Mouse (Mus musculus) limb, embryonic 14.5 days (tissue): Measurements from ENCODE around the gene Whamm. TPM values are rescaled to one million over a fixed set of nuclear protein-coding genes. Genes with fewer than 3 reads are reported as not detected.

Experiments
- ATAC-seq: fragments of 200-750 bp; cut with Nextera tagmentation; 2 replicates; pipeline ENCODE4 v1.8.0; 2017; ENCODE audit warnings: low read depth, moderate number of reproducible peaks, moderate TSS enrichment; ENCODE audit not compliant: low FRiP score
- DNase-seq: peaks from one replicate; pipeline ENCODE4 v3.0.0-alpha.2; 2015; ENCODE audit warnings: low spot score
- H3K27ac ChIP-seq: fragments of 300-500 bp; sonication (generic); replicated peaks from 2 replicates; pipeline ENCODE4 v1.5.1; 2014; ENCODE audit warnings: low read depth, mild to moderate bottlenecking, low read length, moderate library complexity, mixed read lengths
- H3K27me3 ChIP-seq: fragments of 300-500 bp; sonication (generic); 2 replicates; pipeline ENCODE4 v1.6.1; 2014; ENCODE audit warnings: low read length, mixed read lengths; ENCODE audit not compliant: control insufficient read depth, insufficient read depth
- H3K36me3 ChIP-seq: fragments of 300-500 bp; sonication (generic); 2 replicates; pipeline ENCODE4 v1.6.1; 2014; ENCODE audit warnings: mild to moderate bottlenecking, low read length, moderate library complexity, mixed read lengths; ENCODE audit not compliant: control insufficient read depth, insufficient read depth
- H3K4me1 ChIP-seq: fragments of 300-500 bp; sonication (generic); 2 replicates; pipeline ENCODE4 v1.6.1; 2014; ENCODE audit warnings: antibody characterized with exemption, low read length, mixed read lengths; ENCODE audit not compliant: control insufficient read depth, insufficient read depth
- H3K4me2 ChIP-seq: fragments of 300-500 bp; sonication (generic); replicated peaks from 2 replicates; pipeline ENCODE4 v1.6.1; 2014; ENCODE audit warnings: low read depth, mild to moderate bottlenecking, low read length, moderate library complexity; ENCODE audit not compliant: severe bottlenecking
- H3K4me3 ChIP-seq: fragments of 300-500 bp; sonication (generic); replicated peaks from 2 replicates; pipeline ENCODE4 v1.5.1; 2014; ENCODE audit warnings: low read length
- H3K9ac ChIP-seq: fragments of 300-500 bp; sonication (generic); 2 replicates; pipeline ENCODE4 v1.6.1; 2014; ENCODE audit warnings: mild to moderate bottlenecking, low read depth, low read length, moderate library complexity; ENCODE audit not compliant: severe bottlenecking
- H3K9me3 ChIP-seq: fragments of 300-500 bp; sonication (generic); 2 replicates; pipeline ENCODE4 v1.6.1; 2016; ENCODE audit warnings: low read length; ENCODE audit not compliant: control insufficient read depth
- POLR2A ChIP-seq: fragments of 200-500 bp; IDR thresholded peaks from 2 replicates; pipeline ENCODE4 v1.8.0; 2012; ENCODE audit warnings: inconsistent platforms, mild to moderate bottlenecking, moderate library complexity, borderline replicate concordance; ENCODE audit not compliant: insufficient read depth, insufficient read length; ENCODE audit errors: extremely low read depth
- WGBS: fragments of 180-500 bp; shearing (Covaris S2); extraction: QIAGEN DNeasy Blood & Tissue Kit; methylation state at CpG from one replicate; pipeline ENCODE4 v1.1.7; 2014; 5-methylcytosine and 5-hydroxymethylcytosine counted together
- polyA plus RNA-seq, 2 experiments: library from polyadenylated mRNA; depleted of rRNA in 1 of 2; stranded (reverse) in 1 of 2; unstranded in 1 of 2; fragments of >200 nt; fragmentation: Nextera tagmentation in 1 of 2; extraction: Ambion mirVana in 1 of 2; gene quantifications; 2 replicates each; pipeline versions ENCODE4 v1.2.1 to v1.2.3; 2012 to 2014

Gene Whamm
- polyA plus RNA-seq, 2 experiments = 5.4 to 10.4 TPM

- DNase-seq (no peak), ATAC-seq (no peak)
- H3K4me1 ChIP-seq = no peaks in the 10 kb centered on the region
- H3K4me3 ChIP-seq = no peak overlapping the region
- H3K9me3 ChIP-seq = no peaks in the 10 kb centered on the region
- H3K36me3 ChIP-seq = peaks cover 51% of the 10 kb centered on the region
- no peaks in the 10 kb centered on the region for H3K27me3 ChIP-seq
- TF ChIP-seq POLR2A = no peak
- 91% methylated on average over 6 of the region's 6 CpGs for WGBS
- no peak overlapping the region for H3K9ac ChIP-seq
- H3K27ac ChIP-seq = no peak overlapping the region
- no peak overlapping the region for H3K4me2 ChIP-seq
These were observed 25.0 kb downstream of the Whamm start for GRCm38 (mm10) chr7:81596086-81596485.

DNA sequence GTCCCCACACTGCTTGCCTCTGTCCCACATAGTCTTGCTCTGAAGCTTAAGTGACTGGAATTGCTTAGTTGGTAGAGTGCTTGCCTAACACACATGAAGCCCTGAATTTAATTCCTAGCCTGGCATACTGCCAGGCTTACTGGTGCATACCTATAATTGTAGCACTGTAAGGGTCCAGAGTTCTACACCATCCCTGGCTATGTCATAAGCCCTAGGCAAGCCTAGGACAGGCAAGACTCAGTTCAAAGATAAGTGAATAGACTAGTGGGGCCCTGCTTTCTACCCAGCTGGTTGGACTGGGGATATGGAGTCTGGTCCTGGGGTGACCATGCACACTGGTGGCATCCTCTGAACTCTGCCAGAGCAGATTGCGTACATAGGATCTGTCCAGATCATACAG is 26.6 kb downstream of the Whamm start:
- WGBS = 100% methylated on average over 1 of the region's 1 CpGs
- no peaks in the 10 kb centered on the region for H3K9me3 ChIP-seq

GRCm38 (mm10) chr7:81599379-81600280 is 28.6 kb downstream of the Whamm start:
- H3K36me3 ChIP-seq = peaks cover 22% of the 10 kb centered on the region
- H3K27me3 ChIP-seq = no peaks in the 10 kb centered on the region
- no peak for ATAC-seq
- no peaks in the 10 kb centered on the region for H3K9me3 ChIP-seq
- DNase-seq = no peak
- no peaks in the 10 kb centered on the region for H3K4me1 ChIP-seq
- WGBS = 63% methylated on average over 8 of the region's 8 CpGs
- H3K4me2 ChIP-seq = no peak overlapping the region
- no peak overlapping the region for H3K4me3 ChIP-seq
- H3K27ac ChIP-seq = no peak overlapping the region
- TF ChIP-seq POLR2A = no peak
- no peak overlapping the region for H3K9ac ChIP-seq

More for the DNA sequence above, 26.6 kb downstream of the Whamm start:
- DNase-seq (no peak), ATAC-seq (no peak)
- H3K9ac ChIP-seq = no peak overlapping the region
- no peak overlapping the region for H3K4me2 ChIP-seq
- H3K4me3 ChIP-seq = no peak overlapping the region
- no peak overlapping the region for H3K27ac ChIP-seq
- no peaks in the 10 kb centered on the region for H3K4me1 ChIP-seq
- TF ChIP-seq POLR2A = no peak
- peaks cover 36% of the 10 kb centered on the region for H3K36me3 ChIP-seq
- no peaks in the 10 kb centered on the region for H3K27me3 ChIP-seq

GRCm38 (mm10) chr7:81604991-81605390 is 33.9 kb downstream of the Whamm start:
- Histone ChIP-seq H3K9me3 (no peaks in the 10 kb centered on the region), H3K4me1 (no peaks in the 10 kb centered on the region), H3K27ac (no peak overlapping the region), H3K36me3 (no peaks in the 10 kb centered on the region), H3K27me3 (no peaks in the 10 kb centered on the region), H3K4me3 (no peak overlapping the region), H3K9ac (no peak overlapping the region), H3K4me2 (no peak overlapping the region)
- ATAC-seq (no peak), DNase-seq (no peak)
- TF ChIP-seq POLR2A = no peak
- WGBS = 76% methylated on average over 5 of the region's 5 CpGs

GRCm38 (mm10) chr7:81605489-81605888 is 34.4 kb downstream of the Whamm start:
- Histone ChIP-seq H3K4me2 (no peak overlapping the region), H3K9me3 (no peaks in the 10 kb centered on the region), H3K4me3 (no peak overlapping the region), H3K27me3 (no peaks in the 10 kb centered on the region), H3K27ac (no peak overlapping the region), H3K4me1 (no peaks in the 10 kb centered on the region), H3K36me3 (no peaks in the 10 kb centered on the region), H3K9ac (no peak overlapping the region)
- DNase-seq (no peak), ATAC-seq (no peak)
- TF ChIP-seq POLR2A = no peak
- 75% methylated on average over 4 of the region's 4 CpGs for WGBS

GRCm38 (mm10) chr7:81606452-81606851 is 35.4 kb downstream of the Whamm start:
- H3K4me1 ChIP-seq = no peaks in the 10 kb centered on the region
- no peaks in the 10 kb centered on the region for H3K36me3 ChIP-seq
- H3K4me3 ChIP-seq = no peak overlapping the region
- no peaks in the 10 kb centered on the region for H3K27me3 ChIP-seq
- ATAC-seq (no peak), DNase-seq (no peak)
- H3K27ac ChIP-seq = no peak overlapping the region
- no peaks in the 10 kb centered on the region for H3K9me3 ChIP-seq
- WGBS = 46% methylated on average over 5 of the region's 5 CpGs
- no peak for TF ChIP-seq POLR2A
- H3K4me2 ChIP-seq = no peak overlapping the region
- H3K9ac ChIP-seq = no peak overlapping the region
